Mouse (Mus musculus) lung, embryonic 14.5 days (tissue): ENCODE measurements at regions not wholly inside any gene's neighbourhood (a gene's known extent, or its start where the extent isn't known, plus 50 kb on each side); places are given as distances from the start of the nearest gene placed in this dataset.

ENCODE experiments used
- ATAC-seq: fragments of 200-750 bp; cut with Nextera tagmentation; 2 replicates; pipeline ENCODE4 v1.8.0; 2017; ENCODE audit warnings: mild to moderate bottlenecking, moderate TSS enrichment, moderate library complexity; ENCODE audit not compliant: insufficient read depth
- DNase-seq: peaks from one replicate; pipeline ENCODE4 v3.0.0-alpha.2; 2015
- H3K27ac ChIP-seq: fragments of 300-500 bp; sonication (generic); 2 replicates; pipeline ENCODE4 v1.5.1; 2014; ENCODE audit warnings: low read depth, mild to moderate bottlenecking, moderate library complexity
- H3K27me3 ChIP-seq: fragments of 300-500 bp; sonication (generic); 2 replicates; pipeline ENCODE4 v1.6.1; 2014; ENCODE audit warnings: low read length, control low read depth; ENCODE audit not compliant: insufficient read depth
- H3K36me3 ChIP-seq: fragments of 300-500 bp; sonication (generic); 2 replicates; pipeline ENCODE4 v1.6.1; 2014; ENCODE audit warnings: control low read depth; ENCODE audit not compliant: insufficient read depth
- H3K4me1 ChIP-seq: fragments of 300-500 bp; sonication (generic); 2 replicates; pipeline ENCODE4 v1.6.1; 2014; ENCODE audit warnings: antibody characterized with exemption, control low read depth; ENCODE audit not compliant: insufficient read depth
- H3K4me2 ChIP-seq: fragments of 300-500 bp; sonication (generic); 2 replicates; pipeline ENCODE4 v1.6.1; 2014; ENCODE audit warnings: mild to moderate bottlenecking
- H3K4me3 ChIP-seq: fragments of 300-500 bp; sonication (generic); 2 replicates; pipeline ENCODE4 v1.5.1; 2014; ENCODE audit warnings: low read depth, low read length
- H3K9ac ChIP-seq: fragments of 300-500 bp; sonication (generic); 2 replicates; pipeline ENCODE4 v1.6.1; 2014
- H3K9me3 ChIP-seq: fragments of 300-500 bp; sonication (generic); 2 replicates; pipeline ENCODE4 v1.6.1; 2016; ENCODE audit warnings: low read depth, low read length, control low read depth
- CTCF ChIP-seq: IDR thresholded peaks from 2 replicates; pipeline ENCODE4 v1.5.1; 2016; ENCODE audit warnings: antibody characterized with exemption, low read depth
- WGBS: fragments of 180-500 bp; shearing (Covaris S2); extraction: QIAGEN DNeasy Blood & Tissue Kit; methylation state at CpG from one replicate; pipeline ENCODE4 v1.1.7; 2014; 5-methylcytosine and 5-hydroxymethylcytosine counted together

DNA sequence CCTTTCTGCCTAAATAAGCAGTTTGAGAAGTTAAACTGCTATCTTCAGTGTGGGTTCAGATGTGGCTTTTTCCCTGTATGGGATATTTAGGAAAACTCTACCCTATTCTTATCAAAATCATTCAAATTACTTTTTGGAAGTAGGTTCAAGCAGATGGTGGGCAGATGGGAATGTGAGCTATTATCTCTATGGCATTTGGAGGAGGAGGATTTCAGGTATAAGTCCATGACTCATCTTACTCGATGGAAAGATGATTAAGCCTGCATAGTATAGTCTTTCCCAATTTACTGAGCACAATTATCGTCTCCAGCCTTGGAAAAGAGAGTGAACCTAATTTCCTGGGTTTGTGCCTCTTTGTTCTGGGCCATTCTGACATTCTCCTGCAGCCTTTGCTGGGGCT lies 1413.2 kb downstream of the D3Ertd751e start:
- Histone ChIP-seq H3K27me3 (no peaks in the 10 kb centered on the region), H3K9me3 (no peaks in the 10 kb centered on the region), H3K4me3 (no peak overlapping the region), H3K4me1 (no peaks in the 10 kb centered on the region), H3K36me3 (no peaks in the 10 kb centered on the region), H3K9ac (no peak overlapping the region), H3K27ac (no peak overlapping the region), H3K4me2 (no peak overlapping the region)
- 61% methylated on average over 2 of the region's 2 CpGs for WGBS
- ATAC-seq (no peak), DNase-seq (no peak)
- no peak for TF ChIP-seq CTCF

DNA sequence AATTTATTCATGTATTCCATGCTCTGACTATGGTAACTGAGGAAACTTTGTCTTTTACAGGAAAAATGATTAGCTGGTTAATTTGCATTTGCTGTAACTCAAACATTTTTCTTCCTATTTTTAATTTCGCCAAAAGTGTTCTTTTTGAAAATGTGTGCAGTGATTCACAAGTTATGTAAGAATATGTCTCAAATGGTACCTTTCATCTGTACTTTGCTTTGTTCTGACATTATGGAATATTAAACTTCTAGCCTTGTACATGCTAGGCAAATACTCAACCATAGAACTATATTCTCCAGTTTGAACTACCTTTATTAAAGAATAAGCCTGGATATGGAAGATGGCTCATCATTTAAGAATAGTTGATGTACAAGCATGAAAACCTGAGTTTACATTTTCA lies 1418.1 kb downstream of the D3Ertd751e start:
- Histone ChIP-seq H3K4me1 (no peaks in the 10 kb centered on the region), H3K27ac (no peak overlapping the region), H3K27me3 (no peaks in the 10 kb centered on the region), H3K9me3 (no peaks in the 10 kb centered on the region), H3K9ac (no peak overlapping the region), H3K4me3 (no peak overlapping the region), H3K36me3 (no peaks in the 10 kb centered on the region), H3K4me2 (no peak overlapping the region)
- no peak for TF ChIP-seq CTCF
- DNase-seq, result no peak
- WGBS, result 77% methylated on average over 1 of the region's 1 CpGs
- no peak for ATAC-seq

DNA sequence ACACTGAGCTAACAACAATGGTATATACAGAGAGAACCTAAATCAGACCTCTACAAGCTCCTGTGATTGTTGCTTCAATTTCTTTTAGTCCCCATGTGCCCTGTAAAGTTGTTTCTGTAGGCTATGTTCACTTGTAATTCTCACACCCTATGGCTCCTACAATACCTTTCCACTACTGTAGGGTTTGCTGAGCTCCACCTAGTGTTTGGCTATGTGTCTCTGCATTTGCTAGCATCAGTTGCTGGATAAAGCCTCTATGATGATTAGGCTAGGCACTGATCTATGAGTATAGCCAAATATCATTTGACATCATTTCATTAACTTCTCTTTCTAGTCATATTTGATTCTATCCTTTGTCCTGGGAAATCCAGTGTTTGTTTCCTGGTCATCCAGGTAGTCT lies 1440.4 kb downstream of the D3Ertd751e start:
- no peak for ATAC-seq
- Histone ChIP-seq H3K27ac (no peak overlapping the region), H3K27me3 (no peaks in the 10 kb centered on the region), H3K36me3 (no peaks in the 10 kb centered on the region), H3K4me3 (no peak overlapping the region), H3K9ac (no peak overlapping the region), H3K4me1 (no peaks in the 10 kb centered on the region), H3K4me2 (no peak overlapping the region), H3K9me3 (no peaks in the 10 kb centered on the region)
- TF ChIP-seq CTCF, result no peak
- DNase-seq, result no peak

DNA sequence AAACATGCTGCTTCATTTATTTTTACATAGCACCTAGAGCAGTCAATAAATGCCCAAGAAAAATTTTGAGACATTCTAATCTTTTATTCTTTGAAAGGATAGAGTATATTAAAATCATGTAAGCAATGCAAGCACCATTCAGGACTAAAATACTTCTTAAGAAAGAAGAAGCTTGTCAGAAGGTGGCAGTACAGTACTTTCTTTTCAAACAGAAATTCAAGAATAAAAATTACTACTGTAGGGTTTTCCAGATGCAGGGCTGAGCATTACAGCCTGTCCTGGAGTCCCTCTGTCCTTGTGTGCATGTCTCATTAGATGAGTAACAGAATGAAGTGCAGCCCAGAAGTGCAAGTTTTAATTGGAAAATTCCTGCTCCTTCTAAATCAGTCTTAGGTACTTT lies 1457.5 kb downstream of the D3Ertd751e start:
- Histone ChIP-seq H3K4me2 (no peak overlapping the region), H3K4me3 (no peak overlapping the region), H3K9me3 (no peaks in the 10 kb centered on the region), H3K27me3 (no peaks in the 10 kb centered on the region), H3K9ac (no peak overlapping the region), H3K27ac (no peak overlapping the region), H3K36me3 (no peaks in the 10 kb centered on the region), H3K4me1 (no peaks in the 10 kb centered on the region)
- no peak for ATAC-seq
- no peak for TF ChIP-seq CTCF
- DNase-seq, result peak; percentile 62

DNA sequence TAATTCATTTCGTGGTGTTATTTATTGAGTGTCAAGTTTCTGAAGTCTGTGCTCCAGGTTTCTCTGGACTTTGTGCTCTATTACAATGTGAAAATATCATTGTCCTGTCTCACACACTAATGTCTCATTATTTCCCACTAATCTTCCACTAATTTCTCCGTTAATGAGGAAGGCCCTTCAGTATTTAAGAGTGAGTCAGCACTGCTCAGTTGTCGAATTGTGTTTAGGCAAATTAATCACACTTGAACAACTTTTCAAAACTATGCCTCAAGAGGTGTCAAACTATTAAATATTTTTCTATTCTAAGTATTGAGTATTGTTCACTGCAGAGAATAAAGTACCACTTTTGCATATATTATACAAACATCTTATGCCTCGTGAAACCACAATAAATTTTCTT lies 1467.2 kb downstream of the D3Ertd751e start:
- Histone ChIP-seq H3K9me3 (no peaks in the 10 kb centered on the region), H3K9ac (no peak overlapping the region), H3K27me3 (no peaks in the 10 kb centered on the region), H3K4me1 (no peaks in the 10 kb centered on the region), H3K4me2 (no peak overlapping the region), H3K36me3 (no peaks in the 10 kb centered on the region), H3K4me3 (no peak overlapping the region), H3K27ac (no peak overlapping the region)
- ATAC-seq (no peak), DNase-seq (no peak)
- 68% methylated on average over 4 of the region's 4 CpGs for WGBS
- TF ChIP-seq CTCF, result no peak

DNA sequence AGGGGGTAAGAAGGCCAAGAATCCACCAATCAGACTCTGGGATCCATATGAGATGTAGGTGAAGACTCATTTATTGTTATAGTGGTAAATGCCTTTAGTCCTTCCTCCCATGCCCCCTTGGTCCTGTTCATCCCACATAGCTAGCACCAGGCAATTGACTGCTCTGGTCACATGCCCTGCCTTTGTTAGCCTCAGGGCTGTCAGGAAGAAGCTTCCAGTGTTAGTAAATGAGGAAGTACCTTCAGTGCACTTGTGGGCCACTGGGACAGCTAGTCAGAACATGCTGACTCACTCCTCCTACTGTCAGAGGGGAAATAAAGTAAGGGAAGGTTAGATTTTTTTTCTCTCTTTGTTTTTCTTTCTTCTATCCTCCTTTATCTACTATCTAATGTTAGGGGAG lies 1476.3 kb downstream of the D3Ertd751e start:
- Histone ChIP-seq H3K36me3 (no peaks in the 10 kb centered on the region), H3K9me3 (no peaks in the 10 kb centered on the region), H3K4me3 (no peak overlapping the region), H3K9ac (no peak overlapping the region), H3K4me2 (no peak overlapping the region), H3K4me1 (no peaks in the 10 kb centered on the region), H3K27me3 (no peaks in the 10 kb centered on the region), H3K27ac (no peak overlapping the region)
- no peak for DNase-seq
- ATAC-seq, result no peak
- TF ChIP-seq CTCF, result no peak

DNA sequence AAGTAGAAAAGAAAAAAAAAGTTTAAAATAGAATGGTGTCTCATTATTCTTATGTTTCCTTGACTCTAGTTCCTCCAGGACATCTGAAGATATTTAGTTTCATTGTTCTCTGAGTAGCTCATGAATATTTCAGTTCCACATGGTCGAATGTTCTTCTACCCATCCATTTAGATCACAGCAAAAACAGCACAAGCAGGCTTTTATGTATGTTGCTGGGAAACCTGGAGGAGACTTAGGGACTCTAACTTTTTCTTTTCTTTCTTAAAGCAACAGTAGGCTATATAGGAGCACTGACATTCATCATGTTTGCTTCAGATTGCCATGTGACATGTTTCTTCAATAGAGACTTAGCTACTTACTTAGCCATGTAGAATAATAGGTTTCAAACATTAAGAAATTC lies 1504.2 kb downstream of the D3Ertd751e start:
- no peak overlapping the region for H3K4me3 ChIP-seq

More for the DNA sequence above, 1504.2 kb downstream of the D3Ertd751e start:
- no peaks in the 10 kb centered on the region for H3K4me1 ChIP-seq
- no peak overlapping the region for H3K4me2 ChIP-seq
- no peak for TF ChIP-seq CTCF
- no peak overlapping the region for H3K9ac ChIP-seq
- H3K36me3 ChIP-seq, result no peaks in the 10 kb centered on the region
- 53% methylated on average over 1 of the region's 1 CpGs for WGBS
- ATAC-seq, result no peak
- no peaks in the 10 kb centered on the region for H3K27me3 ChIP-seq
- no peak overlapping the region for H3K27ac ChIP-seq
- no peaks in the 10 kb centered on the region for H3K9me3 ChIP-seq
- no peak for DNase-seq
